Mouse (Mus musculus): ENCODE data around the gene Rnf145.

The Rnf145 gene

DNA sequence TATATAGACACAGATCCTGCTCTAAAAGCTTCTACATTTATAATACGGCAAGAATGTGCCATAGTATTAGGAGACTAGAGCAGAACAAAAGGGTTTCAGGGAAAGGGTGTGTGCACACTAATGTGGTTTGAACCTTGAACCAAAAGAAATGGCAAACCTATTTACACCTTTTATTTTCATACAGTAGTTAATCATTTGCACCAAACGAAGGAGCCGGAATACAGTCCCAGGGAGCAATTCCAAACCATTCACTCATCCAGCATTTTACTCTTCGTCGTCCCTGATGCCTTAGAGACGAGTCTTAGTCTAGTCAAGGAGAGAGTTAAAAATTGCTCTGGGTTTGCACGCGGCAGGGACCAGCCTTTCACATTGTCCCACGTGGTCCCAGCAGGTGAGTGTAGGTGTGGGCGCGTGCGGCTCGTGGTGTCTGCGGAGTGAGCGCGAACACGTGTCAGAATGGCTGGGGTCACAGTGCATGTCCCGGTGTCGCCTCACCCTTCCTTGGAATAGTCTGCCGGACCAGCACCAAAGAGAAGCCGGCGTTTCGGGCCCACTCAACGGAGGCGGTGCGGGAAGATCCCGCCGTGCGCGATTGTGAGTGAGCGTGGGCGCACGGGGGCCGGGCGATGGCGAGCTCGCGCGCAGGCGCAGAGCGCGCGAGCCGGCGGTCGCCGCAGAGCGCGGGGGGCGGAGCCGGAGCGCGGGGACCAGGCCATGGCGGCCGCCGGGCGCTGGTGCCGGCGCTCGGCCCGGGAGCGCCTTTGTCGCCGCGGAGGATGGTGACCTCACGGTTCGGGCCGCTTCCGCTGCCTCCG is at the start of gene Rnf145:
Gene Rnf145, plus strand, starts transcription at position 684 of the 815 bp plus-strand sequence.
- in situ Hi-C loops (cut with MboI) = loop anchor here (5.0 kb wide), 1 partner anchor 46 kb away; the partner anchor contains the start of gene Ublcp1

DNA sequence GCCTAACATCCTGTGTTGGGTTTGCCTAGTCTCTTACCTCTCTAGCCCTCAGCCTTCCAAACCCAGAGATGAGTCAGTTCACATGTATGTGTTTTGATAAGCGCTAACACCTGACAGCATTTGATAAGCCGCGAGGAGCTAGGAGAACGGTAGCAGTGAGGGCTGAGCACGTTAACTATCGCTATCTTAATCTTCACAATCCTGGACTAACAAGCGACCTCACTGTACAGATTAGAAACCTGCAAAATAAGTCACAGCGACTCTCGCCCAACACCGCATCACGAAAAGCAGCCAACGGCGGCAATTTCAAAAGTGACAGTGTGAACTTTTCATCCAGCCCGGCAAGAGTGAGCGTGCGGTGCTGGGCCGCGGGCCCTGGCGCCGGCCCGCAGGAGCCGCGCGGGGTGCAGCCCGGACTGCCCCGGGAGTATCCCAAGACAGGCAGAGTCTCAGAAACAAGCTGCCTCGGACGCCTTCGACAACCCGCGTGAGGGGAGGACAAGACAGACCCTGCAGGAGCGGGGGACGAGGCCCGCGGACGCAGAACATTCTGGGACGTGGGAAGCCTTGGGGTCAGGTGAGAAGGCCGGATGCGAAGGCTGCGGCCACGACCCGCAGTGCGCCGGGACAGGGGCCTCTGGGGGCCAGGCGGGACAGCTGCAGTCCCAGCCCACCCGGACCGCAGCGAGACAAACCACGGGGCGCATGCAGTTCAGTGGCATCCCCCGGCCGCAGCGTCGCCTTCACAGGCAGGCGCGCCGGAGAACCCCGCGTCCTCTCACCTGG is 48.9 kb upstream of the Rnf145 start:
- in situ Hi-C loops (cut with MboI) = loop anchor here (5.0 kb wide), 2 partner anchors 47 to 107 kb away; partner anchors contain the start of gene Rnf145

DNA sequence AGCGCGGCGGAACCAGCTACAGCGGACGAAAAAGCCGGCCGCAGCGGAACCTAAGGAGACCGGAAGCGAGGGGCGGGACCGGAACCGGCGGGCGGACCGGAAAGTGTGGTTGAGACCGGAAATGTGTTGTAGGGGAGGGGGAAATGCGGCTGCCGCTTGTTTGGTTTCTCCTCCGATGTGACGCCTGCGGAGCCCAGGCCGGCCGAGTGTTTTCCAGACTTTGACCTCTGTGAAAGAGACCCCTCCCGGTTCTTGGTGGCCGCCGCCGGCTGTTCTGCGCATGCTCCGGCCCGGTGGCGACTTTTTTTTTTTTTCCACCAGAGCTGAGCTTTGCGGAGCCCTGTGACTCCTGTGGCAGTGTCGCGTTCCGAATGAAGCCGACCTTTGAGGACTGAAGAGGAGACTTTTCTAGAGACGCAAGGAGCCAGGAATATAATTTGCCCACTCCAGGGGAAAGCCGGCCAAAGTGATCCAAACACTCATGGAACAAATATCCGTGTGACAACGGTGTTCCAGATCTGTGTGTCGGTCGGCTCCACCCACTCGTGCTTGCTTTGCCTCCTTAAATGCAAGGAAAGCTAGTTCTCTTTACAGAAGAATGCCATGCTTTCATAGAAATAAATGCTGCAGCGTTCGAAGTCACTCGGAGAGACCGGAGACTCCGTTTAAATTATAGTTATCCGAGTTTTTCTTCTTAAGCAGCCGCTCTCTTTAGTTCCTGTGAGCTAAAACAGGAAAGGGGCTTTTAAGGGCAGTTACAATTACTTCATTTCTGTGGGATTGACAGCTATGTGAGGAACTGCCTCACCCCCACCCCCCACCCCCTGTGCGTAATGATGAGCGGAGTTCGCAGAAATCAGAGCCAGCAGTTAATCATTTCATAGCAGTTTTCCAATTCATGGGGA is 48.1 kb upstream of the Rnf145 start, which contains the start of gene Ublcp1:
Gene Ublcp1, minus strand, starts transcription at position 67 of the 905 bp plus-strand sequence.
- in situ Hi-C loops (cut with MboI) = loop anchor here (5.0 kb wide), 2 partner anchors 47 to 107 kb away; partner anchors contain the start of gene Rnf145

DNA sequence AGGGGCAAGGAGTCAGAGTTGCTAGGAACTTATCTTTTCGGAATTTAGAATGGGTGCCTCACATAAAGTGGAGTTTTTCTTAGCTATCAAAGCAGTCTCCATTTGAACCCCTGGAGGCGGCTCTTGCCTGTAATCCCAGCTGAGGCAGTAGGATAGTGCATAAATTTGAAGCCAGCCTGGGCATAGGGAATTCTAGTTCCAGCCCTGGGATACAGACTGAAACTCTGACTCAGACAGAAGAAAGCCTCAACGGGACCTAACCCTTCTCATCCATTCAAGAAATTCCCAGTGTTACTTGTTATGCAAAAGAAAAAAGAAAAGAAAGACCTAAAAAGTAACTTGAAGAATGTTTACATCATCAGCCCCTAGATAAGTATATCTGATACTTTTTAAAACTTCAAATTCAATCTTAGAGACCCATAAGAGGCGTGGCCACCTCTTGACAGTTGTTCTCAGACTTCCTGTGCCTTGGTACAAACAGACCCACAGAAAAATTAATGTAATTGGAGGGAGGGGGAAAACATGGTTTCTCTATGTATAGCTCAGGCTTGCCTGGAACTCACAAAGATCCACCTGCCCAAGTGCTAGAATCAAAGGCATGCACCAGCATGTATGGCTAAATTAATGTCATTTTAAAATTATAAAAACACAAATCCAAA is 47.3 kb upstream of the Rnf145 start:
- in situ Hi-C loops (cut with MboI) = loop anchor here (5.0 kb wide), 2 partner anchors 46 to 106 kb away; partner anchors contain the start of gene Rnf145

DNA sequence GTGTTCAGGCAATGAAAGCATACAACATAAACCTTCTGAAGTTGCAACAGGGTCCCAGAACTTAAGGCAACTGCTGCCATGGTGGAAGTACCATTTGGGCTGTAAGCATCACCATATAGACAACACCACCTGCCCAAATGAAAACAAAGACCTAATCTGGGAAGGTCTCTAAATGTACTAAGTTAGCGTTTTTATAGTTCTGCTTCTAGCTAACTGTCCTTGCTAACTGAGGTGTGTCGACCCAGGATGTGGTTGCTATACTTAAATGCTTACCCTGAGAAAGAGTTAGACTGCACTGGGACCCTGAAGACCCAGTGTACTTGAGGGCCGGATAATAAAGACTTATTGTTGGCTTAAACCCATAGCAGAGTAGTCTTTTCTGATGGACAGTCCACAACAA is 43.3 kb upstream of the Rnf145 start:
- in situ Hi-C loops (cut with MboI) = no loop called here

DNA sequence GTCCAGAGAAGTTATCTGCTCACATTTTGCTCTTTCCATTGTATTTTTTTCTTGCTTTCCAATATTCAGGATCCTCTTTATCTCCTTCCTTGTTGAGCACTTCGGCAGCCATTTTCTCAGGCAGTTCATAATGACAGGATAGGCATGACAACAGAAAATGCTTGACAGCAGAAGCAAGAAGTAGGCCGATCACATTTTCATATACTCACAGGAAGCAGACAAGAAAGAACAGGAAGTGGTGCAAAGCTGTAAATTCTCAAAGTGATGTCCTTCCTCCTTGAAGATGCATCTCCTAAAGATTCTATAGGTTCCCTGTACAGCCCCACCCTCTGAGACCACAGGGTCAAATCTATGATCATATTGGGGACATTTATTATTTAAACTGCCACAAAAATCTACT is 42.3 kb upstream of the Rnf145 start:
- in situ Hi-C loops (cut with MboI) = no loop called here

DNA sequence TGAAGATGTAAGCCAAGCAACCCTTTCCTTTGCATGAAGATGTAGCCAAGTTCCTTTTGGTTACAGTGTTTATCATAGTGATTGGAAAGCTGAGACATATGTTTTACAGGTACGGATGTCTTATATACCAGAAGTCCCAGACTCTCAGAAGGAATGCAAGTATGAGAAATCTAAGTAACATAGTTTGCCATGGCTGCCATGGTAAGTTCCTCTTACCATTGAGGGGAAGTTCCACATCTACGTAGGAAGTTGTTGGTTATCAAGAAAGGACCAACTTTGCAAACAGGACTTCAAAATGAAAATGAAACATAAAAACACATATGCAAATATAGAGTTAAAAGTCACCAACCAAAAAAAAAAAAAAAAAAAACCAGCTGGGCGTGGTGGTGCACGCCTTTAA is 40.4 kb upstream of the Rnf145 start:
- in situ Hi-C loops (cut with MboI) = no loop called here

DNA sequence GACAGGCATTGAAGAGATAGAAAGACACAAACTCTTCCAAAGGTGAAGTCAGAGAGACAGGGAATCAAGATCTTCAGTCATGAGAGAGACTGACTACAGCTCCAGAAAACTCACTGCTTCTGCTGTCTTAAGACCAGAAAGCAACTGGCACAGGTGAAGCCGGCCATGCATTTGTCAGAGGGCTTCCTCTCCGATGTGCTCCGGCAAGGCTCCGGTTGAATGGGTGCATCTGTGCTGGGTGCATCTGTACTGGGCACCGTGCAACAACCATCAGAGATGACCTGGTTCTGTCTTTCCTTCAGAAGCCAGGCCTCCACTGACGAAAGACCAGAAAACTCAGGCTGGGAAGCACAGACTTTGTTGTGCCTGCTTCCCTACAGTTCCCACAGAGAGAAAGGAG is 38.5 kb upstream of the Rnf145 start:
- in situ Hi-C loops (cut with MboI) = no loop called here

DNA sequence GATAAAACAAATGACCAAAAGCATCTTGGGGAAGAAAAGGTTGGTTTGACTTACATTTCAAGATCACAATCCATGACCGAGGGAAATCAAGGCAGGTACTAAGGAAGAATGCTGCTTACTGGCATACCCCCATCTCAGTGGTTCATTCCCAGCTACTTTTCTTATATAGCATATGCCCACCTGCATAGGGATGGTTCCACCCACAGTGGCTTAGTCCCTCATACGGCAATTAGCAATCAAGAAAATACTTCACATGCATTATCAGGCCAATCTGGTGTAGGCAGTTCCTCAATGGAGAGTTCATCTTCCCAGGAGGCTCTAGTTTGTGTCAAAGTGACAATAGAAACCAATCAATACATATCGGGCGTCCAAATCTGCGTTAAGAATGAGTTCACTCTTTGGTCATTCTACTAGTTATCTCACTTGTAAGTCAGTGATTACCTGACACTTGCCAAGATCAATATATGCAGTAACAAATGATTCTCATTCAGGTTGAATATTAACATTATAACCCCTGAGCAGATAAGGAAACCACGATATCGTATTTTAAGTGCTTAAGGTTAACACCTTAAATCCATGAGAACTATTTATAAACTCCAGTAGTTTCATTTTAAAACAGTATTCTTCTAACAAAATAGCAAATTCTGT is 33.6 kb upstream of the Rnf145 start:
- in situ Hi-C loops (cut with MboI) = no loop called here

DNA sequence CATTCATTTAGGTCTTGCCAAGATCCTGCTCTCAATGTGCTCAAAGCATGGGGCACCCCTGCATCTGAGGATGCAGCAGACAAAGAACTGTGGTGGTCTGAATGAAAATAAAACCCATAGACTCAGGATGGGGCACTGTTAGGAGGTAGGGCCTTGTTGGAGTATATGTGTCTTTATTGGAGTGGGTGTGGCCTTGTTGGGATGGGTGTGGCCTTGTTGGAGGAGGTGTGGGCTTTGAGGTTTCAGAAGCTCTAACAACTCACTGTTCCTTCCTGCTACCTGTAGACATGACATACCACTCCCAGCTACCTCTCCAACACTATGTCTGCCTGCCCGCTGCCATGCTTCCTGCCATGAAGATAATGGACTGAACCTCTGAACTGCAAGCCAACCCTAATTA is 29.6 kb upstream of the Rnf145 start:
- in situ Hi-C loops (cut with MboI) = no loop called here

DNA sequence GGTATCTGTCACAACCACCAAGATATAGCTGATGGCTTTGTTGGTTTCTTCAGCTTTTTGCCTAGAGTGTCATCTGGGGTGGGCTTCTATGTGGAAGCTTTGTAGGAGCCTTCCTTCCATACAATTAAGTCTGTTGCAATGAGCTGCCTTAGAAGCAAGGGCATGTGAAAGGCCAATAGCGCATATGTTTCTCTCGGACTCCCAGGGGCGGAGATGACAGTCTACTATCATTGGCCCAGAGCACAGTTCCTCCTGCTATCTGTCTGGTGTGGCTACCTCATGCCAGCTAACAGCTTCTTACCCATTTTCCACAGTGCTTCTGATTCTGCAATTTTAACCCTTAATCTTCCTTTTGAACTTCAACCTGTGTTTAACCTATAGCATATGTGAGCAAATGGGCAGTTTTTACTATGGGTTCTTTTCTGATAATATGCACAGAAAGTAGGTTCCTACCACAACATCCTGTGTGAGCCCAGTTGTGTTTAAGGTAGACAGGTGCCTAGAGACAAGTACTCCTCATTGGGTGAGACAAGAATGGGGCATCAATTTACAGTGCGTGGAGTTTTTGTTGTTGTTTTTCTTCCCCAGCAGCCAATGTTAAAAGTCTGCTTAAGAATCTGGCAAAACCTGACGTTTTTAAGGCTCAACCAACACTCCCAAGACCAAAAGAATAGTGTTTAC is 24.0 kb upstream of the Rnf145 start:
- in situ Hi-C loops (cut with MboI) = no loop called here

DNA sequence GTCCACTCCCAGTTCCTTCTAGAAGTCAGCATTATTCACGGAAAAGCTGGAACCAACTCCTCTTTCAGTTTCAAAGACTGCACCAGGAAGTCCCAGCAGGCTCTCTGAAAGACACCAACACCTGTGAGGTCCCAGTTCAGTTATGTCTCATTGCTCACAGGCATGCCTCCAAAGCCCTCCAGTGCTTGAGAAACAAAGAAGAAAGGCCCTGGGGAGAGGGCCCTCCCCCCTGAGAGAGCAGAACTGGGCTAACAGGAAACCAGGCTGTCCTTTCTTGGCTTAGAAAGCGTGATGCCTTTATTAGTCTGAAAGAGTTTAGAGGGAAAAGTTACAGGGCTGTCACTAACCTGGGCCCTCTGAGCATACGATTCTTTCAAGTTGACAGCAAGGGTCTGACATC is 22.5 kb upstream of the Rnf145 start:
- in situ Hi-C loops (cut with MboI) = no loop called here

DNA sequence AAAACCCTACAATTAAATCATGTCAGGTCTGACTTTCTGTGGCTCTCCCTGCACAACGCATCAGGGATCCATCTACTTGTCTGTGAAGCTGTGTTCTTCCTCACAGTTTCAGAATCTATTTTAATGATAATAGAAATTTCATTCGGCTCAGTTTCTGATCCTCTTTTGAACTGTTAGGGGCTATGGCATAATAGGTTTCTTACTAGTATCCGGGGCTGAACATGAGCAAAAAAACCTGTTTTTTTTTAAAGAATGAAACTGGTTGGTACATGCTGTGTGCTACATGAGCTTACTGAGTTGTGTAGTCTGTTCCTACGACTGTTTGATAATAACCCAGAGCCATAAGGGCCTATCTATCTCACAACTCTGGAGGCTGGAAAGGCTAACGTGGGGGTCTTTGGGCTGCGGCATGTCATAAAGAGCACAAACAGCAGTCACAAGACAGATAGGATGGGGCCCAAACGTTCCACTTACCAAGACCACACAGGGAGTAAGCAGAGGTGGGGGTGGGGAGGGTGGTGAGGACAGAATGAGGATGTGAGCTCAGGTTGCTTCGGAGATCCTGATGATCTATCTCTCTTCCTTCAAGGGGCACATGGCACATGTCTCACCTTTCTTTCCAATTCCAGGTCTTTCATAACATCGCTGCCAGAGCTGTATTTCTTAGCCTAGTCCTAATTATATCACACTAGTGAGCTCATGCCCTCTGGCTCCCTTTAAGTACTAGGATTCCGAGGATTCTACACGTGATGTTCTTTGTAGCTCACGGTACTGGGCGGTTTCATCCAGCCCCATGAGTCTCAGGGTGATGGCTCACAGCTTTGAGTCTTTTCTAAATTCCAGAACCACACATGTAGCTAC is 20.1 kb upstream of the Rnf145 start:
- in situ Hi-C loops (cut with MboI) = no loop called here

DNA sequence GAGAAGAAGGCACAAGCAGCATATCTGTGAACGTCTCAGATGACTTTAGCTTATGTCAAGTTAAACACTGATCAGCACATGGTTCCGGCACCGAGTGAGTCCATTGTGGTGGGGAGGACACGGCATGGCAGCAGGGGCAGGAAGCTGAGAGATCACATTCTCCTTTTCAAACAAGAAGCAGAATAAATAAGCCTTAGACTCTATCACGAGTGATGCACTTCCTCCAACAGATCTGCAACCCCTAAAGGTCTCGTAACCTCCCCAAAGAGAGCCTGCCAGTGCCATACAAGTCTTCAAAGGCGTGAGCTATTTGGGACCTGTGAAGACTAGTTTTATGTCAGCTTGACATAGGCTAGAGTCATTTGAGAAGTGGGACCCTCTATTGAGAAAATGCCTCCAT is 17.8 kb upstream of the Rnf145 start:
- in situ Hi-C loops (cut with MboI) = no loop called here

DNA sequence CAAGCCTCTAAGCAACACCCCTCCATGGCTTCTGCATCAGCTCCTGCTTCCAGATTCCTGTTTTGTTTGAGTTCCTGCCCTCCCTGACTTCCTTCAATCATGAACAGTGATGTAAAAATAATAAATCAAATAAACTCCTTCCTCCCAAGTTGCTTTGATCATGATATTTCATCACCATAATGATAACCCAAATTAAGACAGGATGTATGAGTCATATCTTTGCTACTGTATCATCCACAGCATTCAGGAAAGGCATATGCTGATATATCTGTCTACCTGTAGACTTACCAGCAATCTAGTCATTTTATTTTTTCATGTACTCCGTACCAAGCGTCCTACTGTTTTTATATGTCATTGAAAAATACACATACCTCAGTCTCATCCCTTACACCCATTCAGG is 17.3 kb upstream of the Rnf145 start:
- in situ Hi-C loops (cut with MboI) = no loop called here

DNA sequence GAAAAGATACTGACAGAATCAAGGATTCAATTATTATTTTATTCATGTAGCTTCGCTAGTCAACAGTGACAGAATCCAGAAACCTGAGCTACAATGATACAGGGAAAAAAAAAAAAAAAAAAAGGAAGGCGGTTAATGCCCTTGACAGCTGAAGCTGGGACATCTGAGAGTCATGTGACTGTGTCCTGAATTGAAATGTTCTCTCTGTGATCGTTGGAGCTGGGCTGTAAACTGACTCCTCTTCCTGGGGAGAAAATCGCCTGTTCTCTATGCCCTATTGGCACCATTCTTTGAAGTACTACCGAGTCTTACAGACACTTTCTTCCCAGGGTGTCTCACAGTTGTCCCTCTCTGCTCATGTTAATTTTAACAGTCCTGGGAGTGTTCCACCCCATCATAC is 15.8 kb upstream of the Rnf145 start:
- in situ Hi-C loops (cut with MboI) = no loop called here

DNA sequence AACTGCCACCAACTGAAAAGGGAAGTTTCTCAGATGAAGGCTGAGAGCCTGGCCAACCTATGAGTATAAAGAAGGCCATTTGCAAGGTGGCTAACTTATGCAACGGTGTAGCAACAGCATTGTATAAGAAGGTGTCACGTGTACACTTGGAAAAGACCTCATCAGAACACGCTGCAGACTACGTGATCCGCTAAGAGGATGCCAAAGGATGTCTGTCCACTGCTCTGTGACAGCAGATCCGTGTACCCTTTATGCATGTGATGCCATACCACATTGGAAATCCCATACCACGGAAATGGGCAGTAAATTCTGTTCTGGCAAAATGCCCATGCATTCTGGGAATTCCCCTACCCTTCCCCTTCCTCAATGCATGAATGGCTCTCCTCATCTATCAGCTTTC is 14.6 kb upstream of the Rnf145 start:
- in situ Hi-C loops (cut with MboI) = no loop called here

DNA sequence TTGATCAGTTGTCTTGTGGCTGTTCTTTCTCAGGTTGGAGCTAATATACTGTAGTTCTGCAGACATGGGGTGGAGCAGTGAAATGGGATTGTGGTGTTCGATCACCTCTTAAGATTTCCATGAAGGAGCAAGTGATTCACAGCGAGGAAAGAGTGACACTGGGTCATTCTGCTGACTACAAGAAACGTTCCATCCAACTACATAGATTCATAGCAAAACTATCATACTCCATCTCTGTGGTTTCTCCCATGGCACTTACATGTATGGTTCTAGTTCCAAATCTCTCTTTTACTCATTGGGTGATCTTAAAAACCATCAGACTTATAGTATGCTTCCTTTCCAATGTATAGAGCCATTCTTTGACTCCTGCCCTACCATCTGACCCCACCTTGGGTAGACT is 14.0 kb upstream of the Rnf145 start:
- in situ Hi-C loops (cut with MboI) = no loop called here

DNA sequence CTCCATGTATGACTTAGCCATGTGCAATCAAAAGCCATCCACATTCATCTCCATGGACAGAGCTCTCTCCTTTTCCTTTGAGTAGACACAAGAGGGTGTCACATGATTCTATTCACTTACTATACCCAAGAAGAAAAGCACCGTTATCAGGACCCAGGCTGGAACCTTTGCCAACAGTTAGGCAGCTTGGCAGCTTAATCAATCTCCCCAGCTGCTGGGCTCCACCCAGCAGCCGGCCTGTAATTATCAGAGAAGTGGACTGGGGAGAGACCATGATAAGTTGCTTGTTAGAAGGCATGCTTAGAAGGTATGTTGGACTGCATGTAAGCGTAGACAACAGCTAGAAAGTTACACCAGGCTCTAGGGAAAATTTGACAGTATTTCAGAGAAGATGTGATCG is 9.9 kb upstream of the Rnf145 start:
- in situ Hi-C loops (cut with MboI) = no loop called here

Measured in mature B cell (primary cell).